Mouse (Mus musculus) ES-E14 (cell line): ENCODE results near the gene Pdlim7.
A peak's percentile ranks its signal among the peaks of the same experiment; 100 is the strongest.

Source experiments
- CHD2 ChIP-seq: IDR thresholded peaks from 2 replicates; pipeline ENCODE4 v1.6.1; 2014; ENCODE audit warnings: mild to moderate bottlenecking, low read depth, low read length, inconsistent platforms
- HCFC1 ChIP-seq: IDR thresholded peaks from 2 replicates; pipeline ENCODE4 v1.6.1; 2012; ENCODE audit warnings: low read length, inconsistent platforms, borderline replicate concordance; ENCODE audit not compliant: insufficient read depth
- MAFK ChIP-seq: IDR thresholded peaks from 2 replicates; pipeline ENCODE4 v1.6.1; 2014; ENCODE audit warnings: mild to moderate bottlenecking, low read depth, low read length, inconsistent platforms; ENCODE audit not compliant: insufficient read depth
- ZC3H11A ChIP-seq: IDR thresholded peaks from 2 replicates; pipeline ENCODE4 v1.6.1; 2012; ENCODE audit warnings: low read depth, mild to moderate bottlenecking, inconsistent platforms, low read length, borderline replicate concordance
- ZNF384 ChIP-seq: IDR thresholded peaks from 2 replicates; pipeline ENCODE4 v1.6.1; 2012; ENCODE audit warnings: low read depth, low read length, inconsistent platforms

DNA sequence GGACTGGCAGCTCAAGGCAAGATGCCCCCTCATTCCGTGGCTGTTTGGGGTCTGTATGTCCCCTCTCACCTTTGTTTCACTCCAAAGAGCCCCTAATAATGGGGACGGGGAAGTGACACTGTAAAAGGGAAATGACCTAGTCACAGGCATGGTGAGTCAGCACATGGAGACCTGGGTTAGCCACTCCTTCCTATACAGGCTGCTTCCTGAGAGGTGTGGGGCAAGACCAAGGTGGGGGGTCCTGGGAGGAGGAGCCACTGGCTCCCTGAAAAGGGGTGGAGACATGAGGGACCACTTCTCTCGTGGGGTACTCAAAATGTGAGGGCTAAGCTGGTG, 3.2 kb downstream of the Pdlim7 start:
- TF ChIP-seq ZNF384 (no peak), HCFC1 (no peak), CHD2 (no peak), MAFK (peak; percentile 83), ZC3H11A (no peak)
